Mouse (Mus musculus): ENCODE measurements at regions not wholly inside any gene's neighbourhood (a gene's known extent, or its start where the extent isn't known, plus 50 kb on each side); places are given as distances from the start of the nearest gene placed in this dataset.

- 30% methylated on average over 2 of the region's 2 CpGs for WGBS
- H3K27ac ChIP-seq (ENCODE audit: low read length) = no peak overlapping the region
- ATAC-seq (ENCODE audit: low read depth) = no peak
- peaks cover 3% of the 10 kb centered on the region; the same call in 1 of the 2 replicates for H3K4me1 ChIP-seq (replicated peaks; ENCODE audit: control insufficient read depth, insufficient read depth, low read length)
- no peaks in the 10 kb centered on the region for H3K36me3 ChIP-seq (ENCODE audit: control insufficient read depth, insufficient read depth, low read length)
- no peak overlapping the region for H3K9ac ChIP-seq (ENCODE audit: low read length)
- no peak overlapping the region for H3K4me2 ChIP-seq (ENCODE audit: low read depth, low read length)
- no peak overlapping the region for H3K4me3 ChIP-seq (ENCODE audit: low read length)
- H3K27me3 ChIP-seq (ENCODE audit: control insufficient read depth, insufficient read depth, low read depth, low read length) = no peaks in the 10 kb centered on the region
- no peaks in the 10 kb centered on the region for H3K9me3 ChIP-seq (ENCODE audit: control insufficient read depth, low read length)
These were observed 654.0 kb upstream of the Pou3f3 start for GRCm38 (mm10) chr1:42041544-42041943.

DNA sequence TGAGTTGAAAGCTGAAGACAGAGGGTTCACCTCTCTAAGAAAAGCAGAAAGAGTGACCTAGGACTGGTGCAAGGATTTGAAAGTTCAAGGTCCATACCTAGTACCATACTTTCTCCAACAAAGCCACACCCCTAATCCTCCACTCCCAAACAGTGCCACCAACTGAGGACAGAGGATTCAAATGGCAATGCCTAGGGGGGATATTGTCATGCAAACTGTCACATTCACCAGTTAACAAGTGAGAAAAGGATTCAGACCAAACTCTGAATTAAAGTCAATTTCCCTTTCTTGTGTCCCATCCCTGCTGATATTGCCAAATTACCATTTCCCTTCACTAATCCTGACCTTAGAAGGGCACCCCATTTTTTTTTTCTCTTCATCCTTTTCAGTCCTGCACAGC, 637.1 kb upstream of the Pou3f3 start:
- Histone ChIP-seq H3K4me1 (replicated peaks; ENCODE audit: control insufficient read depth, insufficient read depth, low read length) (no peaks in the 10 kb centered on the region), H3K36me3 (ENCODE audit: control insufficient read depth, insufficient read depth, low read length) (no peaks in the 10 kb centered on the region), H3K9ac (ENCODE audit: low read length) (no peak overlapping the region), H3K4me2 (ENCODE audit: low read depth, low read length) (no peak overlapping the region), H3K27me3 (ENCODE audit: control insufficient read depth, insufficient read depth, low read depth, low read length) (no peaks in the 10 kb centered on the region), H3K4me3 (ENCODE audit: low read length) (no peak overlapping the region), H3K27ac (ENCODE audit: low read length) (no peak overlapping the region), H3K9me3 (ENCODE audit: control insufficient read depth, low read length) (no peaks in the 10 kb centered on the region)
- ATAC-seq (ENCODE audit: low read depth) = no peak

DNA sequence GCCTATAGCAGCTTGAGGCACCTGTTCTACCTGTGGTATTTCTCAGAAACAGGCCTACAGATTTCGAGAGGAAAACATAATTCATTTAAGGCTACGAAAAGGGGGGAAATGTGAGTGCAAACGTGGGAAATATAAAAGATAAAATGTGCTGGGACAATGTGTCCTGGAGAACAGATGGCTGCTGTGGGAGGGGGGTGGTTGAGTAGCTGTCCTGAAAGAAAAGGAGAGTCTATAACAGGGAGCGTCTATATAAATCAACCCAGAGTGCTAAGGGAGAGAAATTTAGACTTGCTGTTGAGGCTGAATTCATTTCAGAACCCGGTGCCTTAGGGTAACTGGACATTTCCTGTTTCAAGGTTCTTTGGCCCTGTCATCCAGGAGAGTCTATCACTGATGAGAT, 625.5 kb upstream of the Pou3f3 start:
- ATAC-seq (ENCODE audit: low read depth) = no peak
- Histone ChIP-seq H3K4me3 (ENCODE audit: low read length) (no peak overlapping the region), H3K36me3 (ENCODE audit: control insufficient read depth, insufficient read depth, low read length) (no peaks in the 10 kb centered on the region), H3K4me2 (ENCODE audit: low read depth, low read length) (no peak overlapping the region), H3K4me1 (replicated peaks; ENCODE audit: control insufficient read depth, insufficient read depth, low read length) (no peaks in the 10 kb centered on the region), H3K27me3 (ENCODE audit: control insufficient read depth, insufficient read depth, low read depth, low read length) (no peaks in the 10 kb centered on the region), H3K9ac (ENCODE audit: low read length) (no peak overlapping the region), H3K9me3 (ENCODE audit: control insufficient read depth, low read length) (no peaks in the 10 kb centered on the region), H3K27ac (ENCODE audit: low read length) (no peak overlapping the region)
- WGBS = 61% methylated on average over 5 of the region's 5 CpGs

GRCm38 (mm10) chr1:42096026-42096425, 599.5 kb upstream of the Pou3f3 start:
- Histone ChIP-seq H3K27ac (ENCODE audit: low read length) (no peak overlapping the region), H3K36me3 (ENCODE audit: control insufficient read depth, insufficient read depth, low read length) (no peaks in the 10 kb centered on the region), H3K9me3 (ENCODE audit: control insufficient read depth, low read length) (no peaks in the 10 kb centered on the region), H3K27me3 (ENCODE audit: control insufficient read depth, insufficient read depth, low read depth, low read length) (no peaks in the 10 kb centered on the region), H3K9ac (ENCODE audit: low read length) (no peak overlapping the region), H3K4me2 (ENCODE audit: low read depth, low read length) (no peak overlapping the region), H3K4me3 (ENCODE audit: low read length) (no peak overlapping the region), H3K4me1 (replicated peaks; ENCODE audit: control insufficient read depth, insufficient read depth, low read length) (no peaks in the 10 kb centered on the region)
- 41% methylated on average over 2 of the region's 2 CpGs for WGBS
- ATAC-seq (ENCODE audit: low read depth) = no peak

GRCm38 (mm10) chr1:42098580-42098979, 597.0 kb upstream of the Pou3f3 start:
- H3K4me3 ChIP-seq (ENCODE audit: low read length) = no peak overlapping the region
- no peaks in the 10 kb centered on the region for H3K4me1 ChIP-seq (replicated peaks; ENCODE audit: control insufficient read depth, insufficient read depth, low read length)

DNA sequence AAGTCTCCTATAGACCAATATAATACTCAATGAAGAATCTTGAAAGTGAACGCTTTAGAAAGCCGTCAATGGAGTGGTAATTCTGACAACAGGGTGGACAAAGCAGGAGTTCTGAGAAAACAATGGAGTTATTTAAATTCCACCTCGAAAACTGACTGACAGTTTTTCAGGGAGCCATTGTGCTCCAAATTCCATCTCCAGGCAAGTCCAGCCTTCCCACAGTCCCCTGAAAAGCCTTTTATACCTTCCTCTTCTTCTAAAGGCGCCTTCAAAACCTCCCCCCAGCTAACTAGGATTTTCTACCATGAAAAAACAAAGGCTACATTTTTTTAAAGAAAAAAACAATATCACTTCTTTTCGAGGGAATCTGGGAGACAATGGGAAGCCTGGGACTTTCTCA, 588.0 kb upstream of the Pou3f3 start:
- H3K36me3 ChIP-seq (ENCODE audit: control insufficient read depth, insufficient read depth, low read length) = no peaks in the 10 kb centered on the region
- no peak overlapping the region for H3K27ac ChIP-seq (ENCODE audit: low read length)
- WGBS = 67% methylated on average over 5 of the region's 5 CpGs
- no peaks in the 10 kb centered on the region for H3K9me3 ChIP-seq (ENCODE audit: control insufficient read depth, low read length)
- no peak overlapping the region for H3K4me2 ChIP-seq (ENCODE audit: low read depth, low read length)
- H3K27me3 ChIP-seq (ENCODE audit: control insufficient read depth, insufficient read depth, low read depth, low read length) = no peaks in the 10 kb centered on the region
- no peak overlapping the region for H3K4me3 ChIP-seq (ENCODE audit: low read length)
- H3K9ac ChIP-seq (ENCODE audit: low read length) = no peak overlapping the region
- no peak for ATAC-seq (ENCODE audit: low read depth)
- H3K4me1 ChIP-seq (replicated peaks; ENCODE audit: control insufficient read depth, insufficient read depth, low read length) = no peaks in the 10 kb centered on the region

More at GRCm38 (mm10) chr1:42098580-42098979, 597.0 kb upstream of the Pou3f3 start:
- H3K27me3 ChIP-seq (ENCODE audit: control insufficient read depth, insufficient read depth, low read depth, low read length) = no peaks in the 10 kb centered on the region
- no peak overlapping the region for H3K9ac ChIP-seq (ENCODE audit: low read length)
- H3K9me3 ChIP-seq (ENCODE audit: control insufficient read depth, low read length) = no peaks in the 10 kb centered on the region
- H3K27ac ChIP-seq (ENCODE audit: low read length) = no peak overlapping the region
- ATAC-seq (ENCODE audit: low read depth) = no peak
- no peak overlapping the region for H3K4me2 ChIP-seq (ENCODE audit: low read depth, low read length)
- H3K36me3 ChIP-seq (ENCODE audit: control insufficient read depth, insufficient read depth, low read length) = no peaks in the 10 kb centered on the region
- WGBS = 71% methylated on average over 2 of the region's 2 CpGs

- Histone ChIP-seq H3K4me2 (ENCODE audit: low read depth, low read length) (no peak overlapping the region), H3K27me3 (ENCODE audit: control insufficient read depth, insufficient read depth, low read depth, low read length) (no peaks in the 10 kb centered on the region), H3K4me3 (ENCODE audit: low read length) (no peak overlapping the region), H3K27ac (ENCODE audit: low read length) (no peak overlapping the region), H3K36me3 (ENCODE audit: control insufficient read depth, insufficient read depth, low read length) (no peaks in the 10 kb centered on the region), H3K4me1 (replicated peaks; ENCODE audit: control insufficient read depth, insufficient read depth, low read length) (no peaks in the 10 kb centered on the region), H3K9me3 (ENCODE audit: control insufficient read depth, low read length) (no peaks in the 10 kb centered on the region), H3K9ac (ENCODE audit: low read length) (no peak overlapping the region)
- WGBS = 79% methylated on average over 1 of the region's 1 CpGs
- ATAC-seq (ENCODE audit: low read depth) = no peak
These were observed 587.6 kb upstream of the Pou3f3 start for GRCm38 (mm10) chr1:42107925-42108324.

DNA sequence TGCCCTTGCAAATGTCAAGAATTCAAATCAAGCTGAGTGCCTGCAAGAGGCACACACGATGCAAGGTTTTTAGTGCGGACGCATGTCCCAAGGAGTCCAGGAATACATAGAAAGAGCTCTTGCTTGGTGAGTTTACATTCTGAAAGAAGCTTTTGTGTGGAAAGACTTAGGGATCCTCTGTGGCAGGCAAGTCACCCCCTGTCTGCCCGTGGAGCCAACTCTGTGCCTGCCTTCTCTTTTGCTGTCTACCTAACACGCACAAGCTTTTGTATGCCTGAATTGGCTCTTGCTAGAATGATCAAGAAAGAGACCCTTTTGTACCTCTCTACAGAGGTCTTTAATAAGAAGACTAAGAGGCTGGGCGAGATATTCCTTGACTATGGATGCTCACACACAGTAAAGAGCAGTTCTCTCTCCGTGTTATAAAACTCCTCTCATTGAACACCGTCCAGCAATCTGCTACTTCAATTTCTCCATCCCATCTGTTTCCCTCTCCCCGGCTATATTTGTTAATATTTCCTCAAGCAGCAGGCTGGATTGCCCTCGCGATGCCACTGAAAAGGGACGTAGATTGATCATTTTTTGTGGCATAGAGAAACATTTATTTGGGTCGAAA, 543.3 kb upstream of the Pou3f3 start:
- Histone ChIP-seq H3K4me2 (ENCODE audit: low read depth, low read length) (no peak overlapping the region), H3K36me3 (ENCODE audit: control insufficient read depth, insufficient read depth, low read length) (no peaks in the 10 kb centered on the region), H3K4me3 (ENCODE audit: low read length) (no peak overlapping the region), H3K9ac (ENCODE audit: low read length) (no peak overlapping the region), H3K9me3 (ENCODE audit: control insufficient read depth, low read length) (no peaks in the 10 kb centered on the region), H3K4me1 (replicated peaks; ENCODE audit: control insufficient read depth, insufficient read depth, low read length) (no peaks in the 10 kb centered on the region), H3K27ac (ENCODE audit: low read length) (no peak overlapping the region), H3K27me3 (ENCODE audit: control insufficient read depth, insufficient read depth, low read depth, low read length) (no peaks in the 10 kb centered on the region)
- WGBS = 78% methylated on average over 13 of the region's 13 CpGs
- no peak for ATAC-seq (ENCODE audit: low read depth)

- Histone ChIP-seq H3K27me3 (ENCODE audit: control insufficient read depth, insufficient read depth, low read depth, low read length) (no peaks in the 10 kb centered on the region), H3K9me3 (ENCODE audit: control insufficient read depth, low read length) (no peaks in the 10 kb centered on the region), H3K4me2 (ENCODE audit: low read depth, low read length) (no peak overlapping the region), H3K27ac (ENCODE audit: low read length) (no peak overlapping the region), H3K36me3 (ENCODE audit: control insufficient read depth, insufficient read depth, low read length) (no peaks in the 10 kb centered on the region), H3K4me3 (ENCODE audit: low read length) (no peak overlapping the region), H3K9ac (ENCODE audit: low read length) (no peak overlapping the region), H3K4me1 (replicated peaks; ENCODE audit: control insufficient read depth, insufficient read depth, low read length) (no peaks in the 10 kb centered on the region)
- WGBS = 52% methylated on average over 3 of the region's 3 CpGs
- no peak for ATAC-seq (ENCODE audit: low read depth)
These were observed 542.7 kb upstream of the Pou3f3 start for GRCm38 (mm10) chr1:42152916-42153315.
